Mouse (Mus musculus): Measurements from ENCODE around the gene Fmo1.
"Not testable (repeated sequence)": the region's sequence is repeated elsewhere in the genome, so short reads cannot be mapped to it uniquely, and the experiment has no call there.

Gene Fmo1

GRCm38 (mm10) chr1:162792306-162793044 is 73.9 kb downstream of the Fmo1 start:
- no peak for DNase-seq (ENCODE audit: low spot score)

GRCm38 (mm10) chr1:162785222-162785621 is 81.2 kb downstream of the Fmo1 start:
- no peak for DNase-seq (ENCODE audit: low spot score)

GRCm38 (mm10) chr1:162783669-162784248 is 82.7 kb downstream of the Fmo1 start:
- DNase-seq (ENCODE audit: low spot score) = no peak

GRCm38 (mm10) chr1:162781035-162781434 is 85.4 kb downstream of the Fmo1 start:
- not testable (repeated sequence) for DNase-seq (ENCODE audit: low spot score)
